Mouse (Mus musculus) liver, adult 2 months (tissue): ENCODE data around the gene Mptx2.

ENCODE experiments used
- CTCF ChIP-seq: fragments of 200-500 bp; IDR thresholded peaks from 2 replicates; pipeline ENCODE4 v1.5.1; 2011; ENCODE audit warnings: low read depth, low read length, control low read depth
- POLR2A ChIP-seq: fragments of 200-500 bp; IDR thresholded peaks from 2 replicates; pipeline ENCODE4 v1.6.1; 2011; ENCODE audit warnings: low read length, control low read depth; ENCODE audit not compliant: insufficient read depth; ENCODE audit errors: extremely low read depth

GRCm38 (mm10) chr1:173326552-173326951 is 49.0 kb upstream of the Mptx2 start:
- TF ChIP-seq CTCF (no peak), POLR2A (no peak)
